Mouse (Mus musculus): ENCODE measurements around the gene Elane.

DNA sequence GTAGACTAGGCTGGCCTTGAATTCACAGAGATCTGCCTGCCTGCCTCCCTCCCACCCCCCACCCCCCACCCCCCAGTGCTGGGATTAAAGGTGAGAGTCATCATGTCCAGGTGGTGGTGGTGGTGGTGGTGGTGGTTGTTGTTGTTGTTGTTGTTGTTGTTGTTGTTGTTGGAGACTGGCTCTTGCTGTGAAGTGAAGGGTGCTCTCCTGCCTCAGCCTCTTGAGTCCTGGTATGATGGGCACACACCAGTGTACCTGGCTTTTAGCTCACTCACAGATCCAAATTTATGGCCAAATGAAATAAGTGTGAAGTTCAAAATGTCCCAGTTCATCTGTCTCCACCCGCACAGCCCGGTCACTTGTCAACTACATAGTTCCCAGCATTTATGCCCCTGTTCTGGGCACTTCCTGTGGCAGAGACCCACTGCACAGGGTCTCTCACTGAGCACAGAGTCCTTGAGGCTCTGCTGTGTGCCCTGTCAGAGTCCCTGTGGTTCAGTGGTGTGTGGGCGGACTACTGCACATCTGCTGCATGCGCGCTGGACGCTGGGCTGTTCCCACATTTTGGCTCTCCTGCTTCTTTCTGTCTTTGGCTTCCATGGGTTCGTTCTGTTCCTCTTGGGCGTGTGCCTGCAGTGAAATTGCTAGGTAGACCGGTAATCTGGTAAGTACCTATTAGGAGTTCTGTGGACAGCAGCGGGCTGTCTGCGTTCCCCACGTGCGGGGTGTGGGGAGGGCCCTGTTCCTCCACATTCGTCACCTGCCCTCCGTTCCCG lies 48.9 kb downstream of the Elane start:
- TF ChIP-seq POLR2A (IDR thresholded peaks at IDR 0.05; ENCODE audit: borderline replicate concordance, insufficient read depth, low read length) (no peak), CTCF (IDR thresholded peaks at IDR 0.05; ENCODE audit: borderline replicate concordance, insufficient read depth, low read depth, low read length) (no peak)
